Mouse (Mus musculus) megakaryocyte-erythroid progenitor cell, adult 5-6 weeks (primary cell): Measurements from ENCODE around the gene Rfk. TPM values are rescaled to one million over a fixed set of nuclear protein-coding genes. Genes with fewer than 3 reads are reported as not detected.

Experiments
- ATAC-seq: replicated peaks from 2 replicates; pipeline ENCODE4 v1.8.0; 2016; ENCODE audit warnings: mild to moderate bottlenecking, inconsistent platforms; ENCODE audit not compliant: severe bottlenecking, poor library complexity, low FRiP score, low TSS enrichment
- total RNA-seq, 2 experiments: library from RNA; stranded (forward) in 1 of 2; stranded (reverse) in 1 of 2; fragments of 200-1000, 215-1000 nt in 1 of 2; fragments of >200 nt in 1 of 2; fragmentation: Nextera tagmentation in 1 of 2; gene quantifications; 2 replicates each; pipeline ENCODE4 v1.2.3; 2014 to 2017

The Rfk gene
- total RNA-seq (2014; fragmentation: Nextera tagmentation): 51.3 and 62.6 TPM in 2 replicates
- 49.0 and 49.4 TPM in 2 replicates for total RNA-seq (2017)

DNA sequence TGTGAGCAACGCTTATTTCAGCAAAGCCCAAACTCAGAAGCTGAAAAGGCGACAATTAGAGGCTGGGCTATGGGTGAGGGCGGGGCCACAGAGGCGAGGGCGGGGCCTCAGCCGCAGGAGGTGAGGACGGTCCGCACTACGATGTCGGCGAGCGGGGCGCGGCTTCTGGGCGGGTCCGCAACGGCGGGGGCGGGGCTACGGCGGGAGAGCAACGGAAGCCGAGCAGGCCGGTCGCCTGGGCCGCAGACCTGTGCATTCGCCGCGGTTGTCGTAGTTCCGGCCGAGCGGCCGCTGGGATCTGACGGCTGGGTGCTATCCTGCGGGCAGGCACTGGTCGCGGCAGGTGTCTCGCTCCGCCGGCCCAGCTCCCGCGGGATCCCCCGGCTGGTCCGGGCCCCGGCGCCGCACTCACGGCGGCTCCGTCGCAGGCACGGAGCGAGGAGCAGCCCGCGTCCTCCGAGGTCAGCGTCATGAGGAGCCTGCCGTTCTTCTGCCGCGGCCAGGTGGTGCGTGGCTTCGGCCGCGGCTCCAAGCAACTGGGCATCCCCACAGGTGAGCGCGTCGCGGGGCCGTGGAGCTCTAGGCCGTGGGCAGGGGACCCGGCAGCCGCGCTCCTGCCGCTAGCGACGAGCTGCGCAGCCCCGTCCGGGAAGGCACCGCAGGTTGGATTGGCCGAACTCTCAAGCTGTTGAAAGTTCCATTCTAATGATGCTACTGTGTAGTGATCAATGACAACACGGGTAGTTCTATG is at the start of gene Rfk:
Gene Rfk, plus strand, starts transcription at position 203 of the 751 bp plus-strand sequence.
- peak; percentile 99 for ATAC-seq

DNA sequence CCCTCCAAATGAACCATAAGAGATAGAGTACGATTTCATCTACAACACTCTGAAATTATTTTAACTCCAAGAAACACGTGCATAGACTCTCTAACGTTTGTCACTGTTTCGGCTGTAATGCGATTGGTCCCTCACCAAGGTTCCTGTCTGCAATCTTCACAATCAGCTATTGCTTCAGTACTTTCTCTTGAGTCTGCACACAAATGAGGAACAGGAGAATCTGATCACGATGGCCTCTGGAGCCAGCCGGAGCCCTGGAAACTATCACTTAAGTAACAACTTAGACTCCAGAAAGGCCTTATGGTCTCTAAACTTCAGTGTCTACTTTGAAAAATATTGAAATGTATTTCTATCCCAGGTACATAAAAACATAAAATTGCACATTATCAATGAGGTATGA is 49.0 kb upstream of the Rfk start:
- peak; percentile 52; the same call in 1 of the 2 replicates for ATAC-seq

DNA sequence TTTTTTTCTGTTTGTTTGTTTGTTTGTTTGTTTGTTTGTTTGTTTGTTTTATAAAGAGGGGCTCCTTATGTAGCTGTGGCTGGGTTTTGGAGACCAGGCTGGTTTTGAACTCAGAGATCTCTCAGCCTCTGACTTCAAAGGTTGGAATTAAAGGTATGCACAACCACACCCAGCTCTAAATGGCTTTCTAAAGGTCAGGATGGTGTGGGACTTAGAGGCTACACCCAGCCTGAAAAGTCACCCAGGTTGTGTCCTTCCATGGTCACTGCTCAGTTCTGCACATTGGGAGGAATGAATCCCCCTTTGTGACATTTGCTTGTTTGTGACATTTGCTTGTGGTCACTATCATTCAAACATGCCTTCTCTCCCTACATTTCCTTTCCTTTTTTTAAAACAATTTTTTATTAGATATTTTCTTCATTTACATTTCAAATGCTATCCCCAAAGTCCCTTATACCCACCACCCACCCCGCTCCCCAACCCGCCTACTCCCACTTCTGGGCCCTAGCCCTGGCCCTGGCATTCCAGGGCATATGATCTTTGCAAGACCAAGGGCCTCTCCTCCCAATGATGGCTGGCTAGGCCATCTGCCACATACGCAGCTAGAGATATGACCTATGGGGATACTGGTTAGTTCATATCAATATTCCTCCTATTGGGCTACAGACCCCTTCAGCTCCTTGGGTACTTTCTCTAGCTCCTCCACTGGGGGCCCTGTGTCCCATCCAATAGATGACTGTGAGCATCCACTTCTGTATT is 46.9 kb upstream of the Rfk start:
- ATAC-seq: no peak

DNA sequence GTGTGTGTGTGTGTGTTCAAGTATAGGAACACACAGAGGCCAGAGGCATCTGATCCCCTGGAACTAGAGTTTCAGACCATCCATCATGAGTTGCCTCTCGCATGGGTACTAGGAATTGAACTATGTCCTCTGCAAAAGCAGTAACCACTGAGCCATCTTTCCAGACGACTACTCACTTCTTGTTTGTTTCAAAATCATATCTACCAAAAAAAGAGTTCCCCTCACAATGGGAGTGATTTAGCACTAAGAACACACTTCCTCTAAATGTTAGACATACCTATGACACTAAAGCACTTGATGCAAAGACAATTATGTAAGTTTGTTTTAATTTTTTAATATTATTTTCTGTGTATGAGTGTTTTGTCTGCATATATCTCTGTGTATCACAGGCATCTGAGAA is 46.0 kb upstream of the Rfk start:
- ATAC-seq: no peak

DNA sequence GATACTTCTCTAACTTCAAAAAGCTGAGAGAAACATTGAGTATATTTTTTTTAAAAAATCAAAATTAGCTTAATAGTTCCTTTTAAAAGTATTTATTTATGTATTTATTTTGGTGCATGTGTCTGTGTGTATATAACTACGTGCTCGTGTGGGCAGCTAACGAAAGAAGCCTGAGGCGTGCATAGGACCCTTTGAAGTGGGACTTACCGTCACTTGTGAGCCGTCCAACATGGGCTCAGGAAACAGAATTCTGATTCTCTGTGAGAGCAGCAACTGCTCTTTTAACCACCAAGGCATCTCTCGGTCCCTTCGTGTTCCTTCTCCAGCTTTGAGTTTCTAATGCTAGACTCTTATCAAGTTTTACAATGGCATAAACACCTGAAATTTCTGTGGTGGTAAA is 40.1 kb upstream of the Rfk start:
- no peak for ATAC-seq

DNA sequence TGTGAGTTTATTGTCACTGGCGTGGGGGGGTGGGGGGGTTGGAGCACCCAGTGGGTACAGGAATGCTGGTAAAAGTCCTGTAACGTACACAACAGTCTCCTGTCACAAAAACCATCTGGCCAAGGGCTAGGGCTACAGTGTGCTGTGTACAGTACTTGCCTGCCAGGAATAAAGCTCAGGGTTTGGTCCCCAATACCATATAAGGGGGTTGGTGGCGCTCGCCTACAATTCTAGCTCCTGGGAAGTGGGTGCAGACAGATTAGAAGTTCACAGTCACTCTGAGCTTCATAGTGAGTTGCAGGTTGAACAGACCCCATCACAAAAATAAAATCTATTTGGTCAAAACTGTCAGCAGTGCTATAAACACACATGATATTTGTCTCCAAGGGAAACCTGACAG is 39.5 kb upstream of the Rfk start:
- no peak for ATAC-seq

DNA sequence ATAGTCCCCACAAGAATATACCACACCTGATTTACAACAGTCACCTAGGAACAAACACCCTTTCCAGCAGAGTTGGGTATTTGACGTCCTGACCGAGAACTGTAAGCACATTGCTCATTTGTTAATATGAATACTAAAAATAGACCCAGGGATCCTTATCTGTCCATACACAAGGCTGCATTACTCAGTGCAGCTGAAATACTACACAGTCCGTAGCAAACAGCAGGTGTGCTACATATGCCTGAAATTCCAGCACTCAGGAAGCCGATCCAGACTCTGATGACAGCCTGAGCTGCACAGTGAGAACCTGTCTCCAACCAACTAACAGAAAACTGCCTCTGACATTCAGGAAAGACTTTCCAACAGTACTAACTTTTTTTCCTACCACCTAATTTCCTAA is 39.0 kb upstream of the Rfk start:
- peak; percentile 61 for ATAC-seq

DNA sequence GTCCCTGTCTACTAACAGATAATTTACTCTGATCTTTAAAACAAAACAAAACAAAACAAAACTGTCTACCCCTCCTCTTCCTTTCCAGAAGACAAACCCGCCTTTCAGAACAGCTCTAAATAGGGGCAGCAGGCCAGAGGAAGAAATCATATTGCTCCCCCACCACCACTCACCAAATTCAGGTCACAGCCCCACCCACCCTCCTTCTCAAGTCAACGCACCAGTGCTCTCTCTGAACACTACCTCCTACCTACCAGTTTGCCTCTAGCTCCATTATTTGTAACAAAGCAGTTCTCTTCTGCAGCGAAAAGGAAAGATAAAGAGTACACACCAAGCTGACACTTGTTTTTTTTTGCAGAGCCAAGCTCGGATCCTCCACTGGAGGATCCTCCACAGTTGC is 38.5 kb upstream of the Rfk start:
- ATAC-seq: 0 out of 2 replicates have a peak, but pooled peaks have one; percentile 6

DNA sequence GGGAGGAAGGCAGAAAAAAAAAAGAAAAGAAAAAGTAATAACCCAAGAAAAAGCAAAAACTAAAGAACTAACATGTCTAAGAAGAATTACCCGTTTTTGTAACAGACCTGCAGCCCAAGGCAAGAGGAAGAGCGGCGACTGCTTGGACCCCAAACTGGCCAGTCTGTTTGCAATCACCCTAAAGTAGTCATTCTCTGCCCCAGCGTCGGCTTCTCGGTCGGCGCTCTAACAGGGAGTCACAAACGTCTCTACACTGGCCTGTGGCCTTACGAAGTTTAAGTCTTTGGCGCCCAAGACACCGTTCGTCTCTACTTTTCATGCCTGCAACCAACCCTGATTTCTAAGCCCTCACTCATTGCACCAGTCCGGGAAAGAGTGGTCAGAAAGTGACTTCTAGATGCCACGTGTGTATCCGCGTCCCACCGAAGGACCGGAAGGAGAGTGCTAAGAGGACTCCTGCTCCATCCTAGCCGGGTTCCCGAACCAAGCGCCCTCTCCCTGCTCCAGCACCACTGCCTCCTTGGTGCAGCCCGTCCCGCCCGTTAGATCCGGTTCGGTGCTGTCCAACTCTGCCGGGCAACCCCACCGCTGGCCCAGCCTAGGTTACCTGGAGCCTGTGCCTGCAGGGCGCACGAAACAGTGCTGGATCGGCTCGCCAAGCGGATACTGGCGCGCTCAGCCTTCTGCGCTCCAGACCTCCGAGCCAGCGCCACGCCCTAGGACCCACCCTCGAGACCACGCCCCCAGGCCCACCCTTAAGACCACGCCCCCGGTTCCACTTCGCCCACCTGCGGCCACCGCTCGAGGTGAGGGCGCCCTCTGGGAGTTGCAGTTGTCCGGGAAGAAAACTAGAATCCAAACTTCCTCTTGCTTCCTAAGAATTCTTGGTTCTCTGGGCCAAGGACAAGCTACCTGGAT is 37.6 kb upstream of the Rfk start:
- peak; percentile 53 for ATAC-seq

DNA sequence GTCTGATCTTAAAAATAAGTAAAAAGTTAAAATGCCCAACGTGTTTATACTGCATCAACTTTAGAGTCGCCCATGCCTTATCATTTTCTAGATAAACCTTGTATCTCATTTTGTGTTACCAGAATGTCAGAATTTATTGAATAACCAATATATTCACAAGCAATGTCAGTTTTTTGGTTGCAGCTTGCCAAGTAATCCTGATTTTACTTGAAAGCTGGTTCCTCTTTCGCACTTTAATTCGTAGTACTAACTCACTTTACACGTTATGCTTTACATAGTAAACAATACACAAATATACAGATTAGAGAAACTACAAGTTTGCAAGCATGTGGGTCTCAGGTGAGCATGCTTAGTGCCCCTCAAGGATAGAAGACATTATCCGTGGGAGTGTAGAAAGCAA is 36.9 kb upstream of the Rfk start:
- ATAC-seq: no peak

DNA sequence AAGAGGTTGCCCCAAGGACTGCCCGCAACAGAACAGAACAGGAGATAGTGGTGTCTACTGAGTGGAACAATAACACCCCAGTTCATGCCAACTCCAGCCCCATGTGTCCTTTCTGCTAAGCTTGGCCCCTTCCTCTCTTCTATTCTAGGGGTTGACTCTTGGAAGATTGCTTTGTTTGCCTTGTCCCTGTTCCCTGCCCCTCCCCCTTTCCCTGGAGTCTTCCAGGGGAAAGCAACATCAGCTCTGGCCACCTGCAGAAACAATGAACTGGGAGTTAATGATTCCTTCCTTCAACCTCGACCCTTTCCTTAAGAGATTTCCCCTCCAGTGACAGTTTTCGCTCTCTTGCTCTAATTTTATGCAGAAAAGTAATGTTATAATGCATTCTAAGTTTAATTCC is 36.5 kb upstream of the Rfk start:
- no peak for ATAC-seq

DNA sequence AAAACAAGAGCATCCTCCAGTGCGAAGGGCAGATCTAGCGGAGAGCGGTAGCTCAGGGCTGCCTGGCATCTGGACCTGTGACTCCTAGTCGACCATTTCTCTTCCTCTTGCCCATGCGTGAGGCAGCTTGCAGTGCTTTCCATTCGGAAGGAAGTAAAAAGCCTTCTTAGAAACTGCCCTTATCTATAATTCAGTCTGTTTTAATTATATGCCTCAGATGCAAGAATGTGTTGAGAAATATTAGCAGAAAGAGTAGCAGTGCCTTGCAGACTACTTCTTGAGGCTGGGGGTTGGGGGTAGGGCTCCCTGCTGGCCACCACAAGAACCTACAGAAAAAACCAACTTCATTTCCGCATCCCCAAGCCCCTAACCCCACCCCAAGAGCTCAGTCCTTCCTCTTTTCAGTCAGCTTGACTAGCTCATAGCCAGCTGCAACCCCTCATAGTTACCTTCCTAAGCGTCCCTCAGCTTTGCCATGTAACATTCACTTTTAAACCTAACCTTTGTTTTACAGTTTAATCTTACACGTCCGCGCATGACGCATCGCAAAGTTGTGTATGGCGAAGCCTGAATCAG is 34.4 kb upstream of the Rfk start:
- ATAC-seq: peak; percentile 12; the same call in 1 of the 2 replicates

DNA sequence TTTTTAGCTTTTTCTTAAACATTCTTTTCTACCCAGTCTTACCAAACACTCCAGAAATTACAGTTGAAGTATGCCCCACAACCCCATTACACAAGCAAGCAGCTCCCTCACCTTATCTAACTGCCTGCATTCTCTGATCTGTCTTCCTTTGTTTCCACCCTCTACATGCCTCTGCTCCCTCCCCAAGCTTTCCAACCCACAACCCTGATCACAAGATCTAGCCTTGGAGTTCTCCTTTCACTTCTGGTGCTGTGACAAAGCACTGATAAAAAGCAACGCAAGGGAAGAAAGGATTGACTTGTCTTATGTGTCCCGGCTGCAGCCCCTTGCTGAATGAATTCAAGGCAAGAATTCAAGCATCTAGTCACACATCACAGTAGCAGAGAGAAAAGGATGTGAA is 32.7 kb upstream of the Rfk start:
- peak; percentile 76 for ATAC-seq

DNA sequence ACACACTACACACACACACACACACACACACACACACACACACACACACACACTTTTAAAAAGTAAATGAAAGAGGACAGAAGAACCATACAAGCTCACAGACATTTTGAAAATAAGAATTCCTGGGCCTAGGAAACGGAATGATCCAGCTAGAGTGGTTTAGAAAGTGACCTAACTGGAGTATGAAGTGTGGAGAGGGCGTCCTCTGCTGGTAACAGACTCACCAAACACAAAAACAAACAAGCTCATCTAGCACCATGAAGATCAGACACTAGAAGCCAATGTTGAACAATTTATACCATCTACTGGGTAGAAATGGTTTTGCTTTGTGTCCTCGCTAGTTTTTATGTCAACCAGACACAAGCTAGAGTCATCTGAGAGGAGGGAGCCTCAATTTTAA is 29.1 kb upstream of the Rfk start:
- peak; percentile 58; the same call in 1 of the 2 replicates for ATAC-seq

DNA sequence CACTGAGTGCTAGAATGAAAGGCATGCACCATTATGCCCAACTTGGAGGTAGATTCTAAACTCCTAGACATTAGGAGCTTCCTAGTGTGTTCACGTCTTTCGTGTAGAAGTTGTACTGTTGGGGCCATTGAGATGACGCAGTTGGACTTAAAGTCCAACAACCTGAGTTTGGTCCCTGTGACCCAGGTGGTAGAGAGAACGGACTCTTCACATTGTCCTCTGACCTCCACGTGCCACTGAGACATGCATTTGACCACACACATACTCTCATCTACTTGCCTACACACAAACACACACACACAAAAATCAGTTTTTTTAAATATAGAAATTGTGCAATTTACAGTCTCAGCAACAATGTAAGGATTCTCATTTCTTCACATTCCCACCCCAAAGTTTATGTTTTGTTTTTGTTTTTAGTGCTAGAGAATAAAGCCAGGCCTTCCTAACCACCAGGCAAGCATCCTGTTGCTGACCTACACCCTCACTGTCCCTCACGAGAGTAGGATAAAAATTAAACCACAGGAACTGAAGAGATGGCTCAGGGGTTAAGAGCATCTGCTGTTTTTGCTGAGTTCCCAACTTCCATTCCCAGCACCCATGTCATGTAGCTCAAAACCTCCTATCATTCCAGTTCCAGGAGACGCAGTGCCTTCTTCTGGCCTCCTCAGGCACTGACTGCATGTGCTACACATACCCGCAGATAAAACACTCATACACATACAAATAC is 27.3 kb upstream of the Rfk start:
- no peak for ATAC-seq

DNA sequence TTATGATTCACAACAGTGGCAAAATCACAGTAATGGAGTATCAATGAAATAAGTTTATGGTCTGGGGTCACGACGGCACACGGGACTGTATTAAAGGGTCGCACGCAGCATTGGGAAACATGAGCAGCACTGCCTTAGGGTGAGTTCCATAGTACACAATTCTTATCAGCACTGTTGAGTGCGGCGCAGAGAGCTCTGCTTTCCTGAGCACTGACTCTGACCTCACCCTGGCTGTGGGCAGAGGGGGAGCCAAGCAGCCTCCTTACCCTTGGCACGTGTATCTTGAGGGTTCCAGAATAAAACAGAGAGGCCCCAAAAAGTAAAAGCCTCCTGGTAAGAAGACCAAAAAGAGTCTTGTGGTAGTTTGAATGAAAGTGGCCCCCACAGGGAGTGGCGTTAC is 25.3 kb upstream of the Rfk start:
- ATAC-seq: peak; percentile 61; the same call in 1 of the 2 replicates

DNA sequence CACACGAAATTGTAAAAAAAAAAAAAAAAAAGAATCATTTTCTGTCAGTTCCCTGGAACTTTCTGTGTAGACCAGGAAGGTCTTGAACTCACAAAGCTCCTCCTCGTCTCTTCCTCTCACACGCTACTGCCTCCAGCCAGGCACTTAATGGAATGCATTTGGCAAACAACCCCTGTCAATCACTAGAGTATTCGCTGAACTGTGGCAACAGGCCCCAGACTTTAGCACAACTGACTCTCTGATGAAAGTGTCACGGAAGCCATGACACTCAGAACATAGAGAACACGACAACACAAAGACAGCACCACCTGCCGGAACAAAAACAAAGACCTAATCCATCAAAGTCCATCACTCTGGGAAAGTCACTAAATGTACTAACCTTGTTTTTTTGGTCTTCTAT is 24.3 kb upstream of the Rfk start:
- ATAC-seq: no peak

DNA sequence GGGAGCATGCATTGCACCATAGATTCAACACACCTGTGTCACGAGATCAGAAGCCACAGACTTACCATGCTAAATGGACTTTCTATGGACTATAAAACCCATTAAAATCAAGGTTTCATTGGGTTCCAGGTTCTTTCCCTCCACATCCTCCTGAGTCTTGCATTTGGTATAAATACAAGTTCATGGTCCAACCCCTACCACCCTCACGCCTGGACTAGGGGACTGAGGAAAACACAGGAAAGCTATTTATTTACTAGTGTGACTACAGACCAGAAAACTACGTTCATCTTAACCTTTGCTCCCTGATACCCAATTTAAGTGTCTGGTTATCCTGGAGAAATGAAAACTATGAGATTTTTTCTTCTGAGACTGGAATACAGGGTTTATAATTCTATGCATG is 21.1 kb upstream of the Rfk start, which contains the start of gene Gcnt1:
Gene Gcnt1, minus strand, starts transcription at position 144 of the 400 bp plus-strand sequence.
- no peak for ATAC-seq

DNA sequence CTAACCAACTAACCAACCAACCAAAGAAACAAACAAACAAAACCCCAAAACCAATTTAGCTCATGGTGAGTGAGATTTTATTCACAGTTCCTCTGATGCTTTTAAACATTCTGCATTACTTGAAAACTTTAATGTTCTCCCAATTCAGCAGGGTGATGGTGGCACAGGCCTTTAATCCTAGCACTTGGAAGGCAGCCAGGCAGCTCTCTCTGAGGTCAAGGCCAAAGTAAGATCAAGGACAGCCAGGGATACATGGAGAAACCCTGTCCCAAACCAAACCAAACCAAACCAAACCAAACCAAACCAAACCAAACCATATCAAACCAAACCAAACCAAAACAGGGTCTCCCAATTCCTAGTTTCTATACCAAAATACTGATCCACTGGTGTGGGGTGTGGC is 15.0 kb upstream of the Rfk start:
- ATAC-seq: no peak
